Mouse (Mus musculus) heart, adult 11 months (tissue): ENCODE measurements around the gene Hoxa6.

Source experiments
- DNase-seq: peaks from one replicate; pipeline ENCODE4 v3.0.0; 2022

The Hoxa6 gene

GRCm38 (mm10) chr6:52226569-52227257 lies 18.2 kb upstream of the Hoxa6 start:
- DNase-seq, result no peak

DNA sequence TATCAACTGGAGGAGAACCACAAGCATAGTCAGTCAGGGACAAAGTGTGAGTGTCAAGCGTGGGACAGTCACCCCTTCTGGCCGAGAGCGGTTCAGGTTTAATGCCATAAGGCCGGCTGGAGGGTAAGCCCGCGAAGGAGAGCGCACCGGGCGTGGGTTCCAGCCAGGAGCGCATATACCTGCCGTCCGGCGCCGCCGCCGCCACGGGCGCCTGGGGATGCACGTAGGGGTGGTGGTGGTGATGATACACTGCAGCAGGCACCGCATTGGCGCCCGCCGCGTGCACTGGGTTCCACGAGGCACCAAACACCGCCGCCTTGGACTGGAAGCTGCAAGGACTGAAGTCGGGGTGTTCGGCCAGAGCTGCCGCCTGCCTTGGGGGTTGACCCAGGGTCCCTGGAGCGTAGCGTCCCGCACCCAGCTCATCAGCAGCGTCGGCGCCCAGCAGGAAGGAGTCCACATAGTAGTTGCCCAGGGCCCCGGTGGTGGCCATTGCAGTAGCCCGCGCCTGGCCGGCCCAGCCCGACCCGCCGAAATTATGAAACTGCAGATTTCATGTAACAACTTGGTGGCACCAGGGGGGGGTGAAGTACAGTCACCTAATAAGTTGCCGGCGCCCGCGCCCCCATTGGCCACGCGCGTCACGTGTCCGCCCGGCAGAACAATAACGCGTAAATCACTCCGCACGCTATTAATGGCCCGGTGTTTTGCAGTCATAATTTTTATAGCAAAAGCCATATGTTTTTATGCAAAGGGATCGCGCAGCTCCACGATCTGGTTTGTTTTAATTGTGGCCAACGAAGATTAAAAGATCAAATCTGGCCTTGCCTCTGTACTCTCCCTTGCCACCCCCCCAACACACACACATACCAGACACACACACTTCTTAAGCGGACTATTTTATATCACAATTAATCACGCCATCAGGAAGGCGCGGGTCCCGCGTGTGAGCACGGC lies 17.4 kb upstream of the Hoxa6 start:
- peak; percentile 94 for DNase-seq

GRCm38 (mm10) chr6:52224895-52225611 lies 16.5 kb upstream of the Hoxa6 start:
- DNase-seq, result no peak

GRCm38 (mm10) chr6:52223939-52224760 lies 15.6 kb upstream of the Hoxa6 start:
- DNase-seq, result no peak

DNA sequence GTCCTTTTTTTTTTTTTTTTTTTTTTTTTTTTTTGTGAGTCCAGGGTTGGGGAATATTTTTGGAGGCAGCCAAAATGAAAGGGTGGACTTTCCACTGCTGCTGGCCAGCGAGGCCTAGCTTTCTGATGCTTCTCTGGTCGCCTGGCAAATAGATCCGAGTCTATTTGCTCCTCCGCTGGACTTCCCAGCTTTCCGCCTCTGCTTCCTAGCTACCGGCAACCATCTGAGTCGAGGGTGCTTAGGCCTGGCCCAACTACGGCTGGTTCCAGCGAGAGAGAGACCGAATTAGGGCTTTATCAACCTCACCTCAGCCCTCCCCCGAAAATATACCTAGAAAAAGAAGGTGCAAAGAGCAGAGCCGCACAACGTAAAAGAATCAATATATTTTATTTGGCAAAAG lies 14.2 kb upstream of the Hoxa6 start:
- DNase-seq, result no peak

DNA sequence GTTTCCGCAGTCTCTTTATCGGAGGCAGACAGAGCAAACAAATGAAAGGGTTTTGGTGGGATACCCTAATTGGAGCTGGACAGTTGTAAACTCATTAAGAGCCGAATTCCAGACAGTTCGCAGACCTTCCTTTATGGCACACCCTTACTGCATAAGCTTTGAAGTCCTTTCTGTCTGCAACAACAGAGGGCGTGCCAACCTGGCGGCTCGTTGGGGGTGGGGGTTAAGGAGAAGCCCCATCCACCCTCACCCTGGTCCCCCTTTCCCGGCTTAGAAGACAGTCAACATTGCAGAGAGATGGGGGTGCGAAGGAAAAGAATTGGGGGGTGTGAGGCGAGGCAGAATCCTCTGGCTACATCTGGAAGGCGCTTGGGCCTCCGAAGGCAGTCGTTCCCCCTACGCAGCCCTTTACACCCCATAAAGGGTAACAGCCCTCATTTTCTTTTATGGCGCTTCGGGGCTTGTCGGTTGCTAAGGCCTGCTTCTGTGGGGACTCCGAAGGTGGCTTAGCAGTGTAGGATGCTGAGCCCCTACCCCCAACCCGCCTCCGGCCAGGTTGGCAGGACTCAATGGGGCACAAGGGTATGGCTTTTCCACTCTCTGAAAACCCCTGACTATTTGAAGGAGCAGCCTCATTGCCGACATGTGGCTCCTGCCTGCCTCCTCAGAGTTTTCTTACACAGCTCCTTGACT lies 13.6 kb upstream of the Hoxa6 start:
- DNase-seq, result peak; percentile 90

DNA sequence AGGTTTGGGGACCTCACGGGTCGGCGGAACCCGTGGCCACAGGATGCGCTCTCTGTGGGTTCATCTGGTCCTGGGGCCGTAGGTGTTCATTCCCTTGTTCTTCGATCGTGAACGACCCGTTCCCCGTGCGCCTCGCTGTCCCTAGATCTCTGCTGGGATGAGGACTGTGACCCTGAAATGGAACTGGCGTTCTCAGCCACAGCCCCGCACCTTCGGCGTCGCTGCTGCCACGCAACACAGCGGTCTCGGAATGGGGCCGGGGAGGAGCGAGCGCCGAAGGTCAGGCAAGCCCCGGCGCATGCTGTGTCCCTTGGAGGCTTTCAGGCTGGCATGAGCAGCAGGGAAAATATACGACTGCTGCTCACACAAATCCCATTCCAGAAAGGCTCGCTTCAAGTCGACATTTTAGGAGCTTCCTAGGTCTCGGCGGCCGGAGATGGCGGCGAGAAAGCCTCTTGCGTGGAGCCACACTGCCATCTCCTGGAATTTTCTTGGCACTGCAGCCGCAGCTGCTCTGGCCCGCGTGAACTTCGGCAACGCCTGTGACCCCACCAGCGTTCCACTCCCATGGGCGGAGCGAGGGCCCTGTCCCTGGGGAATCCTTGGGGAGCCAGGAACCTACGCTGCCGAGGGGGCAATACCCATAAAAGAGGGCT lies 12.9 kb upstream of the Hoxa6 start, which contains the start of gene Hoxa7:
TSS of gene Hoxa7 (minus strand) at position 518 of the 656 bp plus-strand sequence.
- DNase-seq, result peak; percentile 97

GRCm38 (mm10) chr6:52220865-52221310 lies 12.4 kb upstream of the Hoxa6 start:
- DNase-seq, result no peak

- DNase-seq, result peak; percentile 90
These were observed 11.7 kb upstream of the Hoxa6 start for GRCm38 (mm10) chr6:52220003-52220864.

GRCm38 (mm10) chr6:52219234-52219942 lies 10.9 kb upstream of the Hoxa6 start:
- no peak for DNase-seq

DNA sequence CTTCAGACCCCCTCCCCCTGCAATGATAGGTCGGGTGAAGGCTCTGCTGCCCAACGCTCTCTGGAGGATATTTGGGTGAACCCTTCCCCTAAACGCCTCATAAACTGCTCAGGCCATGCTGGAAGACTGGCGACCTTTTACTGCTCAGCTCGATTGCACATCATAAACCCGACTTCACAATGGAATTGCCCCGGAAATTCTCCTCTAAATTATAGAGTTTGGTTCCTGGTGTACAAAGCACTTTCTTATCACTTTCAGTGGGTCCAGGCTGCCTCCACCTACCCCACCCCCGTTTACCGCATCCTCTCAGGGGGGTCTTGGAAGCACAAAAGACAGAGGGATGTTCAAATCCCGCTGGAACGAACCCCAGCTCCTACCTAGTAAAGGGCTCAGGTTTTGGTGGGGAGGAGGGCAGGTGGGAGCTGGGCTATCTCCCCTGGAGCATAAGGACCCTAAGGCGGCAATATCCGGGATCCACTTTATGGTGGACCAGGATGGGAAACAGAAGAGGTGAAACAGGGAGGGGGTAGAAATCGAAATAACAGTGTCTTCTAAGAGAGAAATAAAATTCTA lies 10.2 kb upstream of the Hoxa6 start:
- DNase-seq, result no peak

DNA sequence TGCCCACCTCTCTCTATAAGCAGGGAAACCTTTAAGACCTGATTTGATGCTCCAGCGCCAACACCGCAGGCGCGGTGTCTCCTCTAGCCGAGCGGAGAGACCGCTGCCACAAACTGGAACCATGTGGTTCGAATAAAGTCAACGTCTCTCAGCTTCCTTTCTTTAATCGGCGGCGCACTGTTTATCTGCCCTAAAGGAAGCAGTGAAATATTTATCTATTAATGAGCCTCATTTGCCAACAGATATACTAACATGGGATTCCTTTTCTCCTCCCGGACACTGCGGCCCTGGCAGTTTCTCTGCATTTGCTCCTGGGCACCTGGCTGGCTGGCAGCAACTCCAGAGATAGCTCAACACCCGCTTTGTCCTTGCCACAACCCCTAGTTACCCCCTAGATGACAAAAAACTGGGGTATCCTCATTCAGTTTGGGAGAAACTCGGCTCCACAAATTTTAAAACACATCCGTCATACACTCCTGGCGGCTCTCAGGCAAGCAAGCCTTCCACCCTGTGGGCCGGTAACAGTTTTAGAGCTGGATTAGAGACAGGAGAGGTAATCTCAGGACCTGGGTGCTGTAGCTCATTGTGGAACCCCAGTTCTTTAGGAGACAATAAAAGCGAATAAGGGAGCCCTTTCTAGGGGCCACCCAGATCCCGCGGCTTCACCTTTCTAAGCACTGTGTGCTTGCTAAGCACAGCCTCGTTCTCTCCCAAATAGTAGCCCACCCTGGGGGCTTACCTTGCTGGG lies 9.5 kb upstream of the Hoxa6 start:
- DNase-seq, result peak; percentile 80

GRCm38 (mm10) chr6:52217459-52217768 lies 8.9 kb upstream of the Hoxa6 start:
- DNase-seq, result peak; percentile 96

- peak; percentile 90 for DNase-seq
These were observed 8.4 kb upstream of the Hoxa6 start for GRCm38 (mm10) chr6:52216691-52217458.

DNA sequence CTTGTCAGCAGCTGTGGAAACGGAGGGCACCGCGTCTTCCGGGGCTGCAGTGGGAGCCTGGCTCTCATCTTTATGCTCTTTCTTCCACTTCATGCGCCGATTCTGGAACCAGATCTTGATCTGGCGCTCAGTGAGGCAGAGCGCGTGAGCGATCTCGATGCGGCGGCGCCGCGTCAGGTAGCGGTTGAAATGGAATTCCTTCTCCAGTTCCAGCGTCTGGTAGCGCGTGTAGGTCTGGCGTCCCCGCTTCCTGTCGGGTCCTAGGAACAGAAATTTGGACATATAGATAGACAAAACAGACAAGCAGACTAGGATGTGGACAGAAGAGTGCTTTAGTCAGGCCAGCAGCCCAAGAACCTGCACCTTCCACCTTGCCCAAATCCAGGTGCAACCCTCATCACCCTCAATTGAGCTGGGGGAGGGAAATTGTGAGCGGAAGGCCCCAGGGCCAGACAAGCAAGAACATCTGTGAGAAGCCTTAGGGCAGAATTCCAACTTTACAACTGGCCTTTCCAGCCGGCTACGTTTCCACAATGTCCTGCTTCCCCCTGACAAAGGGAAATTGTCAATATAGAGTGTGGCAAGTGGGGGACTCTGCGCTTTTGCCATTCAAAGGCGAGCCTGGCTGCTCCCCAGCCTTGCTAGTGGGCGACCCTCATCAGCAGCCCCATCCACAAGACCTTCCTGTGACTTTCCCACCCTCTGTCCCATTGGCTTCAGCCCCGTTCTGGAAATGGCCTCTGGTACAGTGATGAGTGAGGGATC lies 7.4 kb upstream of the Hoxa6 start:
- peak; percentile 88 for DNase-seq

DNA sequence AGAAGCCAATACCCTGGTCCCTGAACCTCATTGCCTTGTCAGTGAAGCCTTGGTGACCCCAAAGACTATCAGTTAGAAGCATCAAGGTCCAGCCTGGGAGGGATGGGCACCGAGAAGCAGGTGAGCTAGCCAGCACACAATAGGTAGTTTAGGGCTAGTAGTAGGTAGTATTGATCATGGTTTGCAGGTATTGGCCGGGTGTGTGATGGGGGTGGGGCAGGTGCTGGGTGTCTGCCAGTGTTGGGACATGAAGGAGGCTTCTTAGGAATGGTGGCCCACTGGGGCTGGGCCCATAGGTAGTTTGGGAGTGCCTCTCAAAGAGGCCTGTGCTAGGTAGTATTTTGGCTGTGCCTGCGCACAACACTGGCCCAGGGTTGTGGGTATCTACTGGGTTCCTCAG lies 6.5 kb upstream of the Hoxa6 start:
- peak; percentile 83 for DNase-seq

DNA sequence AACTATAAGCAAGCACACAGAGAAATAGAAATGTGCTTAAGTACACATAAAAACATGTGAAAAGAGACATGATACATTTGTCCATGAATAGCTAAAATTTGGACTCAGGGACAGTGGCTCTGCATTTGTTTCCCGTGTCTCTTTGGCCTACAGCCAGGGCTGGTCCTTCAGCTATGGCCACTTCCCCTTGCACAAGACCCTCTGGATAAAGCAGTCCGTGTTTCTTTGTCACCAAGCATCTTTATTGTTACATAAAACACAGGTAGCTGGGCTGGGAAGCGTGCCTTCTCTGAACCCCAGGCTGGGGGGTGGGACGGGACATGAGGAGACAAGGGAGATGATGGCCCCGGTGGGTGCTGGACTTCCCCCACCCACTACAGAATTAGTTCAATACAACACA lies 5.7 kb upstream of the Hoxa6 start:
- peak; percentile 77 for DNase-seq
